Mouse (Mus musculus) heart, embryonic 11.5 days (tissue): ENCODE results near the gene Hist1h4m. TPM values are rescaled to one million over a fixed set of nuclear protein-coding genes. Genes with fewer than 3 reads are reported as not detected.
"Not testable (repeated sequence)": the region's sequence is repeated elsewhere in the genome, so short reads cannot be mapped to it uniquely, and the experiment has no call there.

Experiments used
- ATAC-seq: fragments of 200-750 bp; cut with Nextera tagmentation; replicated peaks from 2 replicates; pipeline ENCODE4 v1.8.0; 2017; ENCODE audit warnings: moderate library complexity; ENCODE audit not compliant: insufficient number of reproducible peaks, low FRiP score, low TSS enrichment
- H3K27ac ChIP-seq: fragments of 300-500 bp; sonication (generic); 2 replicates; pipeline ENCODE4 v1.5.1; 2014; ENCODE audit warnings: mild to moderate bottlenecking, low read depth, low read length
- H3K27me3 ChIP-seq: fragments of 300-500 bp; sonication (generic); 2 replicates; pipeline ENCODE4 v1.6.1; 2014; ENCODE audit warnings: mild to moderate bottlenecking, low read length, mixed read lengths; ENCODE audit not compliant: control insufficient read depth, insufficient read depth
- H3K36me3 ChIP-seq: fragments of 300-500 bp; sonication (generic); 2 replicates; pipeline ENCODE4 v1.6.1; 2014; ENCODE audit warnings: mild to moderate bottlenecking, low read length, moderate library complexity, mixed read lengths; ENCODE audit not compliant: control insufficient read depth, insufficient read depth
- H3K4me1 ChIP-seq: fragments of 300-500 bp; sonication (generic); 2 replicates; pipeline ENCODE4 v1.6.1; 2014; ENCODE audit warnings: low read length; ENCODE audit not compliant: control insufficient read depth, insufficient read depth
- H3K4me2 ChIP-seq: fragments of 300-500 bp; sonication (generic); 2 replicates; pipeline ENCODE4 v1.6.1; 2014; ENCODE audit warnings: mild to moderate bottlenecking, moderate library complexity
- H3K4me3 ChIP-seq: fragments of 300-500 bp; sonication (generic); 2 replicates; pipeline ENCODE4 v1.5.1; 2014; ENCODE audit warnings: low read depth, low read length
- H3K9ac ChIP-seq: fragments of 300-500 bp; sonication (generic); 2 replicates; pipeline ENCODE4 v1.6.1; 2014; ENCODE audit warnings: mild to moderate bottlenecking, low read depth, low read length, moderate library complexity
- H3K9me3 ChIP-seq: fragments of 300-500 bp; sonication (generic); replicated peaks from 2 replicates; pipeline ENCODE4 v1.6.1; 2016; ENCODE audit warnings: low read length; ENCODE audit not compliant: control insufficient read depth
- WGBS: fragments of 180-500 bp; shearing (Covaris S2); extraction: QIAGEN DNeasy Blood & Tissue Kit; methylation state at CpG from one replicate; pipeline ENCODE4 v1.1.7; 2014; ENCODE audit not compliant: insufficient replicate concordance; 5-methylcytosine and 5-hydroxymethylcytosine counted together
- polyA plus RNA-seq: library from polyadenylated mRNA; unstranded; fragments of >200 nt; fragmentation: Nextera tagmentation; extraction: Ambion mirVana; gene quantifications from 2 replicates; pipeline ENCODE4 v1.2.1, GENCODE M21; 2014

Hist1h4m gene
- polyA plus RNA-seq, 1 experiment from 2014 or later, result not detected

DNA sequence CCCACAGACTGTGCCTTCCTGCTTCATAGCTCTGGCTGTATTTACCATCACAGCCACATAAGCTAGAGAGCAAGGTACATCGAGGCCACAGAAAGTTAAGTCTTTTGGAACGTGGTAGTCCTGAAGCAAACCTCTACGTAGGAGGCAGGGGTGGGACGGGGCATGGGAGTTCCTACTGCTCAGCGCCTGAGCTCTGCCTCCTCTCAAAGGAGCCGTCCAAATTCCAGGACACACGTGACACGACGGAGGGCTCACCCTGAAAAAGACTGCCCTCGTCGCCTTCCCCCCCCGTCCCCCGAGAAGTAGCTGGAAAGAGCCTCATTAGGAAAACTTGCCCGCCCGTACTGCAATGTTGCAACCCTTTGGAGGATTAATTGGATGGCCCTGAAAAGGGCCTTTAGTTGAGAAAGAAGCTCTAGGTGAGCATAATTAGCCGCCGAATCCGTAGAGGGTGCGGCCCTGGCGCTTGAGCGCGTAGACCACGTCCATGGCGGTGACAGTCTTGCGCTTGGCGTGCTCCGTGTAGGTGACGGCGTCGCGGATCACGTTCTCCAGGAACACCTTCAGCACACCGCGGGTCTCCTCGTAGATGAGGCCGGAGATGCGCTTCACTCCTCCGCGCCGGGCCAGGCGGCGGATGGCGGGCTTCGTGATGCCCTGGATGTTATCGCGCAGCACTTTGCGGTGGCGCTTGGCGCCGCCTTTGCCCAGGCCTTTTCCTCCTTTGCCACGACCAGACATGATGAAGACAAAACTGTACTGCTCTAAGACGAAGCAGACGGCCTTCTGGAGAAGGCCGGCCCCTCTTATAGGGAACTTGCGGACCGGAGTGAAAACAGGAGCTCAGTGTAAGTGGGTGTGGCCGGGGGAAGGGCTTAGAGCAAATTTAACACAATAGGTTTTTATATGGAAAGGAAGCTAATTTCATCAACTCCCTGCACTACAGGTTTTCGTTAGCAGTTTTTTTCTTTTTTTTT lies 20.2 kb downstream of the Hist1h4m start, which contains the start of gene Hist1h4n:
Hist1h4n (minus strand) TSS at position 779 of the 977 bp plus-strand sequence.
- not testable (repeated sequence) for H3K4me3 ChIP-seq, H3K27me3 ChIP-seq, H3K4me1 ChIP-seq, H3K9me3 ChIP-seq, H3K9ac ChIP-seq, H3K36me3 ChIP-seq, H3K27ac ChIP-seq
- 0% methylated on average over 19 of the region's 58 CpGs for WGBS
- H3K4me2 ChIP-seq, result peak within 1 kb of the TSS; percentile 47
- peak; percentile 87 for ATAC-seq

DNA sequence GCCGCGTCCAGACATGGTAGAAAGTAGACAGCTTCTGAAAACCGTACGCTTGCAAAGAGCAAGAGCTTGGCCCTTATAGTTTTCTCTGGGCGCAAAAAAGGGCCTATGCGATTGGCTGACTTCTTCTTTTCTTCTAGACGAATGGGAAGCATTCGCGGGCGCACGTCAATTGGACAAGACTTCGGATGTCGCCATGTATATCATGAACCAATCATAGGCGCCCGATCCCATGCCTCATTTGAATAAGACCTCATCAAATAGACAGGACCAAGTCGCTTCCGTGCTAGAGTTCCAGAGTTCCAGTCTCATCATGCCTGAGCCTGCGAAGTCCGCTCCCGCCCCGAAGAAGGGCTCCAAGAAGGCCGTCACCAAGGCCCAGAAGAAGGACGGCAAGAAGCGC lies 21.9 kb downstream of the Hist1h4m start, which contains the start of the genes Hist1h2ap and Hist1h2br:
Hist1h2ap (minus strand) TSS at position 47 of the 400 bp plus-strand sequence.
Hist1h2br (plus strand) TSS at position 283 of the 400 bp plus-strand sequence.
- no CpG with 5 or more reads among the region's 24 CpGs for WGBS
- H3K4me3 ChIP-seq, H3K9me3 ChIP-seq, H3K36me3 ChIP-seq, H3K4me1 ChIP-seq, H3K4me2 ChIP-seq, H3K9ac ChIP-seq, H3K27me3 ChIP-seq, H3K27ac ChIP-seq: not testable (repeated sequence)
- ATAC-seq, result peak; percentile 89

DNA sequence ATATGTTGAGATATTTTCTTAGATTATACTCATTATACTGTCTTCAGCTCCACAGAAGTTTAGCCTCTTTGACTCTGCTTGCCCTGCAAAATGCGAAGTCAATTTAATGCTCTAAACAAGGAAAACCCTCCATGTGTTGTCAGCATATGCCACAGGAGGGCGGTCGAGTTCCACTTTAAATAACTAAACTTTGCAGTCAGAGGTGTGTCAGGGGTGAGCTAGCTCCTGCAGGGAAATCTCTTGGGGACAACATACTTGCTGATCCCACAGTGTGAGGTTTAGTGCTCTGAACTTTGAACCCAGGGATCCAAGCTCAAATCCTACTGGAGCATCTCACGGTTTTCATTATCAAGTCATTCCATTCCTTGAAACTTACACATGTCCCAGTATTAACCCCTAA lies 29.0 kb downstream of the Hist1h4m start:
- not testable (repeated sequence) for H3K36me3 ChIP-seq, H3K27me3 ChIP-seq
- WGBS, result no CpG with 5 or more reads among the region's 4 CpGs

GRCm38 (mm10) chr13:21846356-21846755 lies 34.8 kb downstream of the Hist1h4m start:
- H3K4me2 ChIP-seq, H3K9me3 ChIP-seq, H3K27ac ChIP-seq, H3K27me3 ChIP-seq, H3K9ac ChIP-seq, H3K36me3 ChIP-seq, H3K4me3 ChIP-seq, H3K4me1 ChIP-seq, ATAC-seq: not testable (repeated sequence)

More for the DNA sequence above, 29.0 kb downstream of the Hist1h4m start:
- peak; percentile 67; the same call in 1 of the 2 replicates for ATAC-seq
- not testable (repeated sequence) for H3K9ac ChIP-seq, H3K27ac ChIP-seq, H3K4me2 ChIP-seq, H3K4me1 ChIP-seq, H3K4me3 ChIP-seq, H3K9me3 ChIP-seq

DNA sequence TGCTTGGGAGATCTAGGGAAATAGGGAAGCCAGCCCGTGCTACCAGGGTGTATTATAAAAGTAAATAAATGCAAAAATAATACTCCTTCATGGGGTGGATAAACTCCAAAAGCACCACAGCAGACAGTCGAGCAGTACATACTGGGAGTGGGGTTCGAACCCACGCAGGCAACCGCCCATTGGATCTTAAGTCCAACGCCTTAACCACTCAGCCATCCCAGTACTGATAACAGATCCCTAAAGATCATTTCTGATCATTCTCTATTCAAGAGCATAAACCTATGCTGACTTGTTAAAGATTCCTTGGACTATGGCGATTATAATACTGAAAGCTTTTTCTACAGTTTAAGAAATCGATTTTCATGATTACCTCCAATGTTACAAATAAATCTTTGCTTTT lies 36.3 kb downstream of the Hist1h4m start:
- peaks cover 8% of the 10 kb centered on the region; the same call in 1 of the 2 replicates for H3K4me1 ChIP-seq
- WGBS, result 9% methylated on average over 8 of the region's 8 CpGs
- no peak overlapping the region for H3K27ac ChIP-seq
- H3K36me3 ChIP-seq, result no peaks in the 10 kb centered on the region
- no peaks in the 10 kb centered on the region for H3K9me3 ChIP-seq
- no peaks in the 10 kb centered on the region for H3K27me3 ChIP-seq
- no peak for ATAC-seq
- no peak overlapping the region for H3K4me2 ChIP-seq
- H3K4me3 ChIP-seq, result no peak overlapping the region
- H3K9ac ChIP-seq, result no peak overlapping the region

- not testable (repeated sequence) for ATAC-seq, H3K4me1 ChIP-seq, H3K27me3 ChIP-seq, H3K4me3 ChIP-seq, H3K9ac ChIP-seq, H3K4me2 ChIP-seq, H3K9me3 ChIP-seq, H3K27ac ChIP-seq, H3K36me3 ChIP-seq
- 52% methylated on average over 1 of the region's 1 CpGs for WGBS
These were observed 39.1 kb downstream of the Hist1h4m start for GRCm38 (mm10) chr13:21850696-21851095.

DNA sequence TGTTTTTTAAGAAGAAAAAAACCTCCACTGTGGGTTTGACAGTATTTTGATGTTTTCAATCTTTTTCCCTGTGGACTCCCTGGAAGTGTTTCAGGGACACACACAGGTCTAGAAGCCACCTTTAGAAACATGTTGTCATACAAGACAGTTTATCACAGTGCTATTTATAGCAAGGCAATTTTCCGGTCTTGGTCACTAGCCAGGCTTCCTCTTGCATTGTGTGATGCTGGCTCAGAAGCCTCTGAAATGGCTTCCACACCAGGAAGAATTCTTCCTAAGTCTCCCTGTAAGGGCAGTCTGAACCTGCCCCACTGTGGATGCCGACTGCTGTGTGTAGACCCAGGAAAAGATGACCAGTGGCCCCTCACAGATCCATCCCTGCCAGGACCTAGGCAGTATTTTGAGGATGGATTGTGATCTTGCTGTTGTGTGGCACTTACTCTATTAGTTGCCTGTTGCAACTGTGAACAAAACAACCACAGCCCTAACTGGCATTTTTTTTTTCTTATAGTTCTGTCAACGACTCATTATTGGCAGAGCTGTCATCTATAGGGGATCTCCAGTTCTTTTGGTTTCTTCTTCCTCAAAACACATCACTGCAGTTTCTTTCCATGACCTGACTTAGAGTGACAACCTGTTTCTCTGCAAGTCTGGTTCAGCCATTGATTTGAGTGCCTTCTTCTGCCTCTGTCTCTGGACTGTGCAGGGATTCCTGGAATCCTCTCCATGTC lies 40.8 kb downstream of the Hist1h4m start:
- 0 out of 2 replicates have a peak overlapping the region, but pooled peaks have one; percentile 9 for H3K4me2 ChIP-seq
- ATAC-seq, result no peak
- no peaks in the 10 kb centered on the region for H3K9me3 ChIP-seq
- H3K4me3 ChIP-seq, result no peak overlapping the region
- H3K9ac ChIP-seq, result no peak overlapping the region
- no peaks in the 10 kb centered on the region for H3K36me3 ChIP-seq
- H3K4me1 ChIP-seq, result peaks cover 8% of the 10 kb centered on the region; the same call in 1 of the 2 replicates
- peak overlapping the region; percentile 65 for H3K27ac ChIP-seq
- H3K27me3 ChIP-seq, result no peaks in the 10 kb centered on the region
- WGBS, result 45% methylated on average over 3 of the region's 3 CpGs

DNA sequence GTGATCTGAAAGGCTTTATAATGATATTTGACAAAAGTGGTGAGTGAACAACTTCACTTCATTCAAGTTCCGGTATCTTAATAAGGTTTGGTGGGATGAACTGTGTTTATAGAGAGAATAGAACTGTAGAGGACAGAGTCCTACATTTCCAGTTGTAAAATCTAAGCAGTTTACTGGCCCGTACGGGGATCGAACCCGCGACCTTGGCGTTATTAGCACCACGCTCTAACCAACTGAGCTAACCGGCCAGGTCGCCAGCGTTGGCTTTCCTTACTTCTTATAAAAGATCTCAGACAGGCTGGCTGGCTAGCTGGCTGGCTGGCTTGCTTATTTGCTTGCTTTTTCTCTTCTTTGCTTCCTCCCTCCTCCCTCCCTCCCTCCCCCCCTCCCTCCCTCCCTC lies 43.6 kb downstream of the Hist1h4m start:
- H3K4me1 ChIP-seq, result peaks cover 8% of the 10 kb centered on the region; the same call in 1 of the 2 replicates
- H3K9me3 ChIP-seq, result no peaks in the 10 kb centered on the region
- H3K4me3 ChIP-seq, result peak overlapping the region; percentile 61
- no peaks in the 10 kb centered on the region for H3K36me3 ChIP-seq
- no peaks in the 10 kb centered on the region for H3K27me3 ChIP-seq
- peak overlapping the region; percentile 69 for H3K4me2 ChIP-seq
- H3K9ac ChIP-seq, result peak overlapping the region; percentile 68; the same call in 1 of the 2 replicates
- 1% methylated on average over 11 of the region's 11 CpGs for WGBS
- no peak overlapping the region for H3K27ac ChIP-seq
- peak; percentile 82 for ATAC-seq
